Mouse (Mus musculus) ES-Bruce4 (cell line): Measurements from ENCODE around the gene Macrod2. TPM values are rescaled to one million over a fixed set of nuclear protein-coding genes. Genes with fewer than 3 reads are reported as not detected.

Experiments
- H3K27ac ChIP-seq: 2 replicates; pipeline ENCODE4 v1.5.1; 2012; ENCODE audit warnings: low read length, inconsistent platforms; ENCODE audit not compliant: insufficient read depth
- H3K27me3 ChIP-seq: 2 replicates; pipeline ENCODE4 v1.6.1; 2012; ENCODE audit warnings: mild to moderate bottlenecking, low read length, inconsistent platforms; ENCODE audit not compliant: control insufficient read depth, poor library complexity, insufficient read depth, severe bottlenecking
- H3K36me3 ChIP-seq: 2 replicates; pipeline ENCODE4 v1.6.1; 2012; ENCODE audit warnings: inconsistent platforms, mild to moderate bottlenecking, low read length, moderate library complexity; ENCODE audit not compliant: control insufficient read depth, poor library complexity, insufficient read depth, severe bottlenecking
- H3K4me1 ChIP-seq: one replicate; pipeline ENCODE4 v1.8.1; 2011; ENCODE audit warnings: low read length; ENCODE audit not compliant: control insufficient read depth, insufficient read depth
- H3K4me3 ChIP-seq: 2 replicates; pipeline ENCODE4 v1.5.1; 2011; ENCODE audit warnings: low read depth, mild to moderate bottlenecking, low read length
- H3K9ac ChIP-seq: 2 replicates; pipeline ENCODE4 v1.6.1; 2012; ENCODE audit warnings: low read depth, mild to moderate bottlenecking, inconsistent platforms; ENCODE audit not compliant: poor library complexity, severe bottlenecking
- H3K9me3 ChIP-seq: replicated peaks from 2 replicates; pipeline ENCODE4 v1.6.1; 2012; ENCODE audit warnings: mild to moderate bottlenecking, low read length, inconsistent platforms; ENCODE audit not compliant: control insufficient read depth, poor library complexity, insufficient read depth, severe bottlenecking
- CTCF ChIP-seq: IDR thresholded peaks from one replicate; pipeline ENCODE4 v1.8.1; 2011; ENCODE audit warnings: low read depth, low read length
- EP300 ChIP-seq: IDR thresholded peaks from 2 replicates; pipeline ENCODE4 v1.6.1; 2011; ENCODE audit warnings: low read depth, low read length; ENCODE audit not compliant: insufficient read depth
- POLR2A ChIP-seq: IDR thresholded peaks from one replicate; pipeline ENCODE4 v1.8.1; 2011; ENCODE audit warnings: low read length; ENCODE audit not compliant: insufficient read depth
- polyA plus RNA-seq: library from polyadenylated mRNA; stranded (reverse); fragments of >200 nt; gene quantifications from 2 replicates; pipeline ENCODE4 v1.2.4, GENCODE M21; 2011; ENCODE audit warnings: low read depth; ENCODE audit not compliant: missing spikeins, insufficient read depth, insufficient read length

Macrod2 gene
- polyA plus RNA-seq, 1 experiment, result 11.9 TPM

DNA sequence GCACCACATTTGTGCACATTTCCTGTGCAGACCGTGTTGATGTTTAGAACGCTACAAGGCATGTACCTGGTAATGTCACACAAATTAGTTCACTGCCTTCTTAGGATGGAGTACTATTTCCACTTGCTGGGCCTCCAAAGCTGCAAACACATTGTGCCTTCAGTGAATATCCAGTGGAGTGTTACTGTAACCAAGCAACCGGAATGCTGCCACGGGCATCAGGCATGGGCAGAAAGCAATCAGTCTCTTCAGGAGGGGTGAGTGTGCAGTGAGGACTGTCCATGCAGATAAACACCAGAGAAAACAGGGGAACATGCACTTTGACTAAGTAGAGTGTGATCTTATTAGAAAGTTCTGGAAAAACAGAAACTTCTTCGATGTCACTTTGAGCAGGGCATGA lies 1792.3 kb downstream of the Macrod2 start:
- H3K4me3 ChIP-seq, result no peak overlapping the region
- H3K9ac ChIP-seq, result no peak overlapping the region
- no peaks in the 10 kb centered on the region for H3K36me3 ChIP-seq
- H3K9me3 ChIP-seq, result no peaks in the 10 kb centered on the region
- TF ChIP-seq POLR2A (no peak), CTCF (no peak), EP300 (no peak)
- H3K27ac ChIP-seq, result no peak overlapping the region
- H3K27me3 ChIP-seq, result no peaks in the 10 kb centered on the region
- no peaks in the 10 kb centered on the region for H3K4me1 ChIP-seq

DNA sequence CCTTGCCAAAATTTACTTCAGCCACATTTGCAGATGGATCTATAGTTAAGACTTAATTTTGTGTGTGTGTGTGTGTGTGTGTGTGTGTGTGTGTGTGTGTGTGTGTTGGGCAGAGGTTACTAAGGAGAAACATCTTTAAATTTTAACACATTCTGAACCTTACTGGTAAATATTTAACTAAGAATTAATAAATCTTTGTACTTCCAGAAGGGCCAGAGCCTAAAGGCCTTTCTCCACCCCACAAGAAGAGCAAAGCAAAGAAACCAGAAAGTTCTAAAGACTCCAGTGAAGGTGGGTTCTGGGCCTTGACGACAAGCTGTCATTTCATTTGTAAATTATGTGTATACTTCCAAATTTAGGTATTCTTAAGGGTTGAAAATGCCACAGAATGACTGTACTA lies 1822.3 kb downstream of the Macrod2 start:
- TF ChIP-seq POLR2A, result no peak
- TF ChIP-seq EP300, result no peak
- no peak for TF ChIP-seq CTCF
- no peak overlapping the region for H3K27ac ChIP-seq
- H3K36me3 ChIP-seq, result no peaks in the 10 kb centered on the region
- no peaks in the 10 kb centered on the region for H3K27me3 ChIP-seq
- no peaks in the 10 kb centered on the region for H3K9me3 ChIP-seq
- H3K4me1 ChIP-seq, result no peaks in the 10 kb centered on the region
- no peak overlapping the region for H3K9ac ChIP-seq
- H3K4me3 ChIP-seq, result no peak overlapping the region

DNA sequence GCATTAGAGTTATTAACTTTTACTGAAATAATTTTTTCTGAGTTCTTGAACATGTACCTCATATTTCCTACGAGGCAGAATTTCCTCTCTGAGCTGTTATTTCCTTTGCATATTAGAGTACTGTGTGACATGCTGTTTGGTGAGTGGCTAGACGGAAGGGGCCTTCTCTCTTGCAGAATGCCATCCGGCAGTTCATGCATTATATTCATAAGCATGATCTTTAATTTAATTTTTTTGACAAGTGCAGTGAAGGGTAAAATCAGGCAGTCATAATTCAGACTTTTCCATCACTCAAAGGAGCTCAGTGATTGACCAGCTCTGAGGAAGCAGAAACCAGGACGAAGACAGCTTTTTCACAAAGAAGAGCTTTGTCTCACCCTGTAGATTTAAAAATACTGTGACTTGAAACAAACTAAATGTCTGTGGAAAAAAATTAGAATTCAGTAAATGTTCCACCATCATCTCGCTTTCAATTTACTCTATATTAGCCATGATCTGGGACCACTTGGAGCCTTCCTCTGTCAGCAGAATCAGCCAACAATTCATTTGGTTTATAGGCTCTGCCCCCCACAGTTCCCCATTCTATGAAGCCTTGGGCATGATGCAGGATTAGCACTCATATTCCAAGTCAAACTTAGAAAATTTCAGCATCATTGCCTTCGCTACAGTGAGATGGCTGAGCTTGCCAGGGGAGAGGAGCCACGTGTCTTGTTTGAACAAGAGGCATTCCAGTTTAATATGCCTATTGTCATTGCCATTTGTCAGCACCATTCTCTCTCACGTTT lies 1827.2 kb downstream of the Macrod2 start:
- H3K9ac ChIP-seq, result no peak overlapping the region
- H3K27me3 ChIP-seq, result no peaks in the 10 kb centered on the region
- H3K4me3 ChIP-seq, result no peak overlapping the region
- H3K9me3 ChIP-seq, result no peaks in the 10 kb centered on the region
- no peaks in the 10 kb centered on the region for H3K36me3 ChIP-seq
- TF ChIP-seq POLR2A, result no peak
- no peak for TF ChIP-seq CTCF
- no peak for TF ChIP-seq EP300
- H3K4me1 ChIP-seq, result no peaks in the 10 kb centered on the region
- H3K27ac ChIP-seq, result no peak overlapping the region

DNA sequence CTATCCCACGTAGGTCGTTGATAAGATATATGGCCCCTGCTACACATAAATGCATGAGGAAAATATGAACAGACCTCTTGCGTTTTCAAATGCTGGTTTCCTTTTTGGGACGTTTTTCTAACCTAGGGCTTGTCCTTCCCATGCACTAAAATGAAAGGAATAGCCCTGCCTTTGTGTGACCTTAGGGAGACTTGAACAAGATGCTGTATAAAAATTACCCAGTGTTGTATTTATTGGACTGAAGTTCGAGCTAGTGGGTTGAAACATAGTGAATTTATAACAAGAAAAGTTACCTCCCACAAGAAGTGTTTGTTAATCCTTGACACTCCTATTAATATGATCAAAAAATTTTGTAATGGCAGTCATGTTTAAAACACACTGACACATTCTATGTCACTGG lies 1827.8 kb downstream of the Macrod2 start:
- Histone ChIP-seq H3K9ac (no peak overlapping the region), H3K9me3 (no peaks in the 10 kb centered on the region), H3K36me3 (no peaks in the 10 kb centered on the region), H3K27me3 (no peaks in the 10 kb centered on the region), H3K27ac (no peak overlapping the region), H3K4me3 (no peak overlapping the region), H3K4me1 (no peaks in the 10 kb centered on the region)
- TF ChIP-seq POLR2A (no peak), CTCF (no peak), EP300 (no peak)

DNA sequence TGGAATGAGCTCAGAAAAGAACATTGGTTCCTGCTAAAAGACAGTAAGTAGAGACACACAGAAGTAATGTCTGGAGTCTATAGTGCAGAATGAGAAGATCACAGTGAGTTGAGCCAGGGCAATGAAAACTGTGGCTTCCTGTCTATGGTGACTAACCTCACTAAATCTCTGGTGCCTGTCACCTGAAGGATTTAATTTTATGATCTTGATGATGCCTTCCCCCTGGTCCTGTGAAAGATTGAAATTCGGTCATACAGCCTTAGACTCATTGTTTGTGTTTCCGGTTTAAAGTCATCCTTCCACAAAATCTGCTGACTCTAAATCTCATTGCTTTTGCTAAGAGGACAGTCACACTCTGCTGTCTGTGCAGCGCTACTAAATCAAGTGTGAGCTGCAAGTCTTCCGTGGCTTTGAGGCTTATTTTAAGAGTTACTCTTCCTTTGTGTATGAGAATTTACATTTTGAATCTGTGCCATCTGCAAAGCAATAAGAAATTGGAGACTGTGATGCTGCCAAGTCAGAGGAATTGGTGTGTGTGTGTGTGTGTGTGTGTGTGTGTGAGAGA lies 1836.0 kb downstream of the Macrod2 start:
- Histone ChIP-seq H3K27me3 (no peaks in the 10 kb centered on the region), H3K4me1 (no peaks in the 10 kb centered on the region), H3K27ac (no peak overlapping the region), H3K9ac (no peak overlapping the region), H3K9me3 (no peaks in the 10 kb centered on the region), H3K36me3 (no peaks in the 10 kb centered on the region), H3K4me3 (no peak overlapping the region)
- no peak for TF ChIP-seq POLR2A
- no peak for TF ChIP-seq EP300
- TF ChIP-seq CTCF, result no peak

DNA sequence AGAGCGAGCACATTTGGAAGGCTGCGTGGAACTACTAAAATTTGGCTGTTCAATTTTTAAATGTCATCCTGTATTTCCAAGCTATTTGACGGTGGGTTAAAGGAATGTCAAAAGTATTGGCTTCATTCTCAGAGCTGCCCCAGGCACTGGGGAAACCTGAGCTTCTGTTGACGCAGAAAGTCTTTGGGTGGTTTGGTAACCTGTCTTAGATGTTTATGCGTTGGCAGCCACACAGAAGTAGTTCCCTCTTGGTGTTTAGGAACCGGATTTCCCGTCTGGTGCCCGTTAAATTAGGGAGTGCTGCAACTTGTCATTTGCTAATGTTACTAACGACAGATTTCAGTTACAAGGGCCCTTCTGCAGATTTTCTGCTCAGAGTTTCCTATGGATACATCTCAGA lies 1837.7 kb downstream of the Macrod2 start:
- H3K4me1 ChIP-seq, result no peaks in the 10 kb centered on the region

More for the DNA sequence above, 1837.7 kb downstream of the Macrod2 start:
- Histone ChIP-seq H3K27ac (no peak overlapping the region), H3K36me3 (no peaks in the 10 kb centered on the region), H3K27me3 (no peaks in the 10 kb centered on the region), H3K9me3 (no peaks in the 10 kb centered on the region), H3K9ac (no peak overlapping the region), H3K4me3 (no peak overlapping the region)
- TF ChIP-seq EP300, result no peak
